Mouse (Mus musculus) central nervous system, embryonic 11.5 days (tissue): Measurements from ENCODE around the gene Gm11733. TPM values are rescaled to one million over a fixed set of nuclear protein-coding genes. Genes with fewer than 3 reads are reported as not detected.

Experiments used
- polyA plus RNA-seq: library from polyadenylated mRNA; depleted of rRNA; stranded (reverse); fragments of >200 nt; gene quantifications from 2 replicates; pipeline ENCODE4 v1.2.3, GENCODE M21; 2012; rRNA removed

The Gm11733 gene
- 0.04 TPM in 1 of 2 replicates, not detected in the other for polyA plus RNA-seq

GRCm38 (mm10) chr11:117484198-117484597 is at the start of gene Gm11733:
TSS of gene Gm11733 (plus strand) at chr11:117484368.

Other genes with a start within 250 kb of the Gm11733 start
- 33.2 and 40.3 TPM in 2 replicates for gene Tnrc6c, start 169.9 kb downstream of the Gm11733 start, polyA plus RNA-seq